Mouse (Mus musculus) hindlimb bud, embryonic 11.5 days (tissue): Measurements from ENCODE around the gene Spaar.

ENCODE experiments used
- DNase-seq: peaks from one replicate; pipeline ENCODE4 v3.0.0-alpha.2; 2012; ENCODE audit warnings: low read depth, low spot score; ENCODE audit errors: extremely low spot score

Spaar gene

GRCm38 (mm10) chr4:43727718-43728575 lies 1.9 kb upstream of the Spaar start:
- DNase-seq: no peak

- DNase-seq: no peak
These were observed 1.3 kb upstream of the Spaar start for GRCm38 (mm10) chr4:43728576-43728954.

GRCm38 (mm10) chr4:43729126-43729525 lies 708 bp upstream of the Spaar start:
- no peak for DNase-seq

GRCm38 (mm10) chr4:43730750-43731297 lies 990 bp downstream of the Spaar start:
- DNase-seq: no peak

GRCm38 (mm10) chr4:43732171-43732570 lies 2.3 kb downstream of the Spaar start:
- no peak for DNase-seq

- DNase-seq: no peak
These were observed 3.4 kb downstream of the Spaar start for GRCm38 (mm10) chr4:43733186-43733585.

GRCm38 (mm10) chr4:43737144-43737543 lies 7.3 kb downstream of the Spaar start:
- no peak for DNase-seq

GRCm38 (mm10) chr4:43738989-43739674 lies 9.3 kb downstream of the Spaar start:
- DNase-seq: no peak

GRCm38 (mm10) chr4:43741526-43741925 lies 11.7 kb downstream of the Spaar start:
- no peak for DNase-seq

GRCm38 (mm10) chr4:43742637-43743036 lies 12.8 kb downstream of the Spaar start:
- DNase-seq: no peak

GRCm38 (mm10) chr4:43743099-43743498 lies 13.3 kb downstream of the Spaar start:
- DNase-seq: no peak

- no peak for DNase-seq
These were observed 15.4 kb downstream of the Spaar start for GRCm38 (mm10) chr4:43745187-43745586.

GRCm38 (mm10) chr4:43757213-43757612 lies 27.4 kb downstream of the Spaar start:
- no peak for DNase-seq

- DNase-seq: no peak
These were observed 30.0 kb downstream of the Spaar start for GRCm38 (mm10) chr4:43759571-43760418.

GRCm38 (mm10) chr4:43760460-43760859 lies 30.6 kb downstream of the Spaar start:
- no peak for DNase-seq

- DNase-seq: no peak
These were observed 31.5 kb downstream of the Spaar start for GRCm38 (mm10) chr4:43761336-43761735.

- no peak for DNase-seq
These were observed 33.6 kb downstream of the Spaar start for GRCm38 (mm10) chr4:43763410-43763809.

- no peak for DNase-seq
These were observed 38.5 kb downstream of the Spaar start for GRCm38 (mm10) chr4:43768341-43768740.

- DNase-seq: no peak
These were observed 39.5 kb downstream of the Spaar start for GRCm38 (mm10) chr4:43769374-43769773.

- no peak for DNase-seq
These were observed 41.1 kb downstream of the Spaar start, which contains the start of gene Olfr159 for GRCm38 (mm10) chr4:43770909-43771308. Gene Olfr159 (minus strand): TSS chr4:43771009.

GRCm38 (mm10) chr4:43771626-43772025 lies 41.8 kb downstream of the Spaar start:
- DNase-seq: no peak
